Mouse (Mus musculus) liver, postnatal 0 days (tissue): Measurements from ENCODE around the gene Setx.

ENCODE experiments used
- CTCF ChIP-seq: sonication (generic); IDR thresholded peaks from 2 replicates; pipeline ENCODE4 v1.5.1; 2016; ENCODE audit warnings: antibody characterized with exemption, low read depth
- EP300 ChIP-seq: IDR thresholded peaks from 2 replicates; pipeline ENCODE4 v1.6.1; 2016; ENCODE audit warnings: antibody characterized with exemption, low read depth, mild to moderate bottlenecking

- TF ChIP-seq CTCF (no peak), EP300 (no peak)
These were observed 27.2 kb upstream of the Setx start for GRCm38 (mm10) chr2:29096751-29097150.
